Mouse (Mus musculus): Measurements from ENCODE around the gene Map3k9.

Map3k9 gene

DNA sequence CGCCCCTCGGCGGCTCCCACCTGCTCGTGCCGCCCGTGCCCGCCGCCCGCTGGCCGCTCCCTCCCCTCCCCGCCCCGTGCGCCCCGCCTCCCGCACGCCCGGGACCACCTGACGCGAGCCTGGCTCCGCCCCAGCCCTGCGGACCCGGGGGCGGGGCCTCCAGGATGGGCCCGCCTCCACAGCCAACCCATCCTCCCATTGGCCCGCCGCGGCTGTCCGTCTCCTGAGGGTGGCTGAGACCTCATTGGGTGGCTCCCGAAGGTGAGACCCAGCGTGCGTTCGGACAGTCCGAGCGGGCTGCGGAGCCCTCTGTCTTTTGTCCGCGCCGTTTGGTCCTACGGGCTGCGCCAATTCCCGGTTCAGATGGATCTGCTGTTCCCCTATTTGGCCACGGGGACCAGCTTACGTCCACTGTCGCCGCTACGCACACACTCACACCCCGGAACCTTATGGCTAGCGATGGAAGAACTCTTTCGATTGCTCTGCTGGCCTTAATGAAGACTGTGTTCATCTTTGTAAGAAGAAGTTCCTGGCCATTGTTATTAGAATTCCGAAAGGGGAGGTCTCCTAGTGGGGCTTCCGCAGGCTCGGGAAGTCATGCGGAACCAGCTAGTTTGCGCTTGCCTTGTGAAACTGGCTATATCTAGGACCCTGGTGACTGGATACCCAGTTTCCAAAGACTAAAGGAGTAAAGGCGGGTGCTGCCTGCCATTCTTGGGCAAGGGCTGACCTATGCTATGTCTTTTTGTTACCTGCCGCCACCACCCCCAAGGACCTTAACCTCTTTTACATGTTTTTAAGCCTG is at the start of gene Map3k9:
Map3k9 (minus strand) TSS at position 71 of the 805 bp plus-strand sequence.
- peak; percentile 80 to 87 for DNase-seq (ENCODE audit: low spot score in 2 of 2)

DNA sequence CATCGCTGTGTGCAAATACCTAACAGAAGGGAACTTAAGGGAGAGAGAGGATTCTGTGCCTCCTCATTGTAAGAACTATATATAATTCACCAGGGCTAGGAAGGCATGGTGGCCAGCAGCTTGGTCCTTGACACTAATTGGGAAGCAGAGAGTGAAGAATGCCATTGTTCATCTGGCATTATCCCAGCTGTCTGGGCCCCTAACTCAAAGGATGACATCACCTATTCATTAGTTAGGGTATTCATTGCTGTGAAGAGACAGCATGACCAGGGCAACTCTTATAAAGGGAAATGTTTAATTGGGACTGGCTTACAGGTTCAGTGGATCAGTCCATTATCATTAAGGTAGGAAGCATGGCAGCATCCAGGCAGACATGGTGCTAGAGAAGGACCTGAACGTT is 47.4 kb upstream of the Map3k9 start:
- no peak for DNase-seq (ENCODE audit: low spot score in 2 of 2)

DNA sequence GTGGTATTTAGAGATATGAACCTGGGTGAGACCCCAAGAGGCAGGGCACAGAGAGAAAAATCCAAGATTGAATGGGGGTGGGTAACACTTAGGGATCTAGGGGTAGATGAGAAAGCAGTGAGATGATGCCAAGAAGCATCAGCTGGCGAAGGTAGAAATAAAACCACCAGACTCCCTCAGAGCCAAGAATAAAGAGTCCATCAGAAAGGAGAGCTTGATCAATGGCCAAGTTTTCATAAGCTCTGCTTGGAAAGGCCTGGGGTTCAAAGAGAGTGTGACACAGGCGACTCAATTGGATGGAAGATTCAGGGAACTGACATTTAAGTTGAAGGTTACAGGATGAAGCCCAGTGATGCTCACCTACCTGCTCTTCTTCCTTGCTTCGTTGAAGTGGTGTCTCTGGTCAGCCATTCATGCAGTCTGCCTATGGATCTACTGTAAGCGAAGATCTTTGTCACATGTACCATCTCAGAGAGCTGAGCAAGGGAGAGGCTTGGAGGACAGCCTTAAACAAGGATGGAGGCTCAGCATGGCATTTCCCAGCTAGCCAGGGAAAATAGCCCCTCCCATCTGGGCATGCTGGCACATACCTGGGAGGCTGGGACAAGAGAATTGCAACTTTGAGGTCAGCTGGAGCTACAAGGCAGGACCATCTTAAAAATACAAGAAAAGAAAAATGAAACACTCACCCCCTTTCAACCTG is 42.0 kb upstream of the Map3k9 start:
- DNase-seq (ENCODE audit: low spot score in 2 of 2): no peak

DNA sequence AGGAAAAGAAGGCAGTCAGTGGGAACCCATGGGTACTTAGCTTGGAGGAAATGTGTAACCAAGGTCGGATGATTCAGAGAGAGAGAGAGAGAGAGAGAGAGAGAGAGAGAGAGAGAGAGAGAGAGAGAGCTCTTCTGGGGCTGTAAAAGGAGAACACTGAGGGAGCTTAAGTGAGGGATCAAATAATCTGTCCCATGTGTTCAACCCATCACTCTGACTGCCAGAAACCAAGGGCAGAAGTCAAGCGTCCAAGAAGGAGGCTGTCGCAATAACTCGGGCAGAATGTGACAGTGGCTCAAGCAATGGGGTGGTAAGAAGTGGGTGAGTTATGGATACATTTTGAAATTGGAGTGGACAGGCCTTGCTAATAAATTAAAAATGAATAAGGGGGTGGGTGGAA is 41.2 kb upstream of the Map3k9 start:
- DNase-seq (ENCODE audit: low spot score in 2 of 2): no peak

DNA sequence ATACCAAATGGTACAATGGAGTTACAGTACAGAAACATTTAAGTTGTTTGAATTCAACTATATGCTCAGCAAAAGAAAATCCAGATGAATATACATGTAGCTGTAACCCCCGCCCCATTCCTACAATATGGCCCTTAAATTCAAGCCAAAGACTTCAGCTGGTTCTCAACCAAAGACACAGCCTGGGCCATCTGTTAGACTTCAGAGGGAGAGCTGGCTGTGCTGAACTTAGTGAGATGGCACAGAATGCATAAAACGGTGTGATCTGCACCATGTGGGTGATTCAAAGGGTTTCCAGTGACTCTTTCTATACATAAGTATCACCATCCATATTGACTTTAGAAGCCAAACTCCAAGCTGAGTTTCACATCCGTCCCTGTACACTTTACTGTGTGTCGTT is 39.7 kb upstream of the Map3k9 start:
- no peak for DNase-seq (ENCODE audit: low spot score in 2 of 2)

DNA sequence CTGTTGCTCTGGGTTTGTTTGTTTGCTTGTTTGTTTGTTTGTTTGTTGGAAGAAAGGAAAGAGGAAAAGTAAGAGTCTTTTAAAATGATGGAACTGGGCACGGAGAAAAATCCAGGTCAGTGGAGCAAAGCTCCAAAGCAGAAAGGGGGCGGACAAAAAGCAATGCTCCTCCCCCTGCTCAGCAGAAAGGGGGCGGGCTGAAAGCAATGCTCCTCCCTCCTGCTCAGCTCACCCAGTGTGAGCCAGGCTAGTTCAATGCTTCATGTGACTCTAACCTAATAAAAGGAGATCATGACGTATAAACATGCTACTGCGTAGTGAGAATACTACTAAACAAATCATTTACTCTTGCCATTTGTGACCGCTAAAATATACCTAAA is 36.1 kb upstream of the Map3k9 start:
- DNase-seq (ENCODE audit: low spot score in 2 of 2): no peak

DNA sequence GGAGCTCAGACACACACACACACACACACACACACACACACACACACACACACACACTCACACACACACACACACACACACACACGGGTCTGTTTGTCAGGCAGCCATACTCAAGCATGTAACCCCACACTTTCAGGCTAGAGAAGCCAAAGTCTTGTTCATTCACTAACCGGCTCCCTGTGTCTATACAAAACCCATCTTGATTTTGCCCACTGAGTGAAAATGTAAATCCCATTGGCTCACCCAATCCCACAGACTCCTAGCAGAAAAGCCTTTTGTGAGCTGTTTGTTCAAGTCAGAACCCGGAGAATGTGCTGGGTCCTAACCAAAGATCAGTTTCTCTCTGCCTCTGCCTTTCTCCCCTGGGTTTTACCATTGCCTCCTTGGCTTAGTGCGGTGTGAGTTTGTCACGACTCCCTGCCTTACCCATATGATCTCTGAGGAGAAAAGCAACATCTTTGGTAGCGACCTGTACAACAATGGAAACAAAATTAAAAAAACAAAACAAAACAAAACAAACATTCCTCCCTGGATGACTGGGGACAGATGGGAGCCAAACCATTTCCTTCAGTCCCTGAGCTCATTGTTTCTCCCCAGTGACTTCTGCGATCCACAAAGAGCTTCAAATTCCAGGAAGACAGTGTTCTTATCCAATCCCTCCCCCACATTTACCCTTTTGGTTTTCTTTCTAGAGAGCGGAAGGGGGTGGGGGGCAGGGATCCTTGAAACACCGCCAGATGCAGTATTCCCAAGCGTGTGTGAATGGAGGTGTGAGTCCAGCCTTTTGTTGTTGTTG is 35.6 kb upstream of the Map3k9 start:
- no peak for DNase-seq (ENCODE audit: low spot score in 2 of 2)

DNA sequence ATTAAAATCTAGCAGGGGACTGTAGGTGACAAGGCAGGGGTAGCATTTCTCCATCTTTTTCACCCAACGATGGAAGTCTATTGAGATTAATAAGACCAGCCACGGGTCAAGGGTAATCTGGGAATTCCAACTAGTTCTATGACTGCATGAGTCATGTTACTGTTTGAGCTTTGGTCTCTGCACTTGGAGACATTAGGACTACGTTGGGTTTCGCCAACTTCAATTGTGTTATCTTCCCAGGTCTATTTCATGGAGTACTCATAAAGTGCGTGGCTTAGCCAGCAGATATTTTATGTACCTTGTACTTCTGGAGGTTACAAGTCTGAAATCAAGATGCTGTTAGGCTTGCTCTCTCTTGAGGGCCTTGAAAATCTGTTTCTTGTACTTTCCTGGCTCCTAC is 33.8 kb upstream of the Map3k9 start:
- DNase-seq (ENCODE audit: low spot score in 2 of 2): no peak

DNA sequence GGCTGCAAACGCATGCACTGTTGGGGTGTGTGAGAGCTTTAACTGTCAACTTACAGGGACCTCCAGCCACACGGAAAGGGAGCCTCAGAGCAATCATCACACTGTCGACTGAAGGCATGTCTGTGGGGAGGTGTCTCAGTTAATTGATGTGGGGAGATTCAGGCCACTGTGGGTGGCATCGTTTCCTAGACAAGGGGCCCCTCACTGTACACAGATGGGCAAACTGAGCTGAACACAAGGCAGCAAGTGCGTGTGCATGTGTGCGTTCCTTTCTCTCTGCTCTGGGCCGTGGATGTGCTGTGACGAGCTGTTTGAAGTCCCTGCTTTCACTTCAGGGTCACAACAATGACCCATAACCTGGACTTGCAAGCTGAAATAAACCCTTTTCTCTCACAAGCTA is 29.4 kb upstream of the Map3k9 start:
- peak in 1 of 2 experiments; percentile 7 for DNase-seq (ENCODE audit: low spot score in 2 of 2)

DNA sequence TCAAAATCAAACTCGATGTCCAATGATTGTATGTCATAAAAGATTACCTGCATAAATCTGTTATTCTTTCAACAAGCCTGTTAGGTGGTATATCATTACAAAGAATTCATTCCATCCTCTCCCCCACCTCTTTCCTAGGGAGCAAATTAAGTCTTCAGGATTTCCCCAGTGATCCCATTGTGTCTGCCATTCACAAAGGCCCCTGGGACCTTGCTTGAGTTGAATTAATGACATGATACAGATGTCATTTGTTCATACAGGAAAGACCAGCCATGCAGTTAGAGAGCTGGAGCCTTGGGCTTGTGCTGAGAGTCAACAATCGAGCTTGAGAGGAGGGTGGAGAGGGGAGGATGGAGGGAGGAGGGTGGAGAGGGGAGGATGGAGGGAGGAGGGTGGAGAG is 27.6 kb upstream of the Map3k9 start:
- DNase-seq (ENCODE audit: low spot score in 2 of 2): no peak

DNA sequence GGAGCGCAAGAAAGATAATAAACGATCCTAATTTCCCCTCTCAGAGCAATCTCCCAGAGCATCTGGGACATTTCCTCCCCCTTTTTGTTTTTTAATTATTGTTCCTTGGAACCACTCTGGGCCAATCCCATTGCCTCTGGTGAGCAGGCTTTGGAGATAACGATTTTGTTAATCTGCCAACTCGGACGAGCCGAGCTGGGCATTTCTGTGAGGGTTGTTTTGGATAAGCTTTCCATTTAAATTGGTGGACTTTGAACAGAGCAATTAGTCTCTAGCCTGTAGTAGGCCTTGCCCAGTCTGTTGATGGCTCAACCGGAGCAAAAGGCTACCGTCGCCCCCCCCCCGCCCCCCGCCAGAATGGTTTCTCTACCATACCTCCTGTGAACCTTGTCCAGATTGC is 27.0 kb upstream of the Map3k9 start:
- DNase-seq (ENCODE audit: low spot score in 2 of 2): no peak

DNA sequence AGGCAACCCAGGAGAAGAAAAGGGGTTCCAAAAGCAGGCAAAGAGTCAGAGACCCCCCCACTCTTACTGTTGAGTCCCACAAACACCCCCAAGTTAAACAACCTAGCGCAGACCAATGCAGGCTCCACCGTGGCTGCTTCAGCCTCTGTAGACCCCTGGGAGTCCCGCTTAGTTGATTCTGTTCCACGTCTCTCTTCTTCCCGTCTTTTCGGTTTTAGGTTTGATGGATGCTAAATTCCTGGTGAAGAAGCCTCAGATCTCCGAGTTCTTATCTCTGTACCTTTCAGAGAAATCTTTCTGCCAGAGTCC is 26.5 kb upstream of the Map3k9 start:
- DNase-seq (ENCODE audit: low spot score in 2 of 2): no peak

DNA sequence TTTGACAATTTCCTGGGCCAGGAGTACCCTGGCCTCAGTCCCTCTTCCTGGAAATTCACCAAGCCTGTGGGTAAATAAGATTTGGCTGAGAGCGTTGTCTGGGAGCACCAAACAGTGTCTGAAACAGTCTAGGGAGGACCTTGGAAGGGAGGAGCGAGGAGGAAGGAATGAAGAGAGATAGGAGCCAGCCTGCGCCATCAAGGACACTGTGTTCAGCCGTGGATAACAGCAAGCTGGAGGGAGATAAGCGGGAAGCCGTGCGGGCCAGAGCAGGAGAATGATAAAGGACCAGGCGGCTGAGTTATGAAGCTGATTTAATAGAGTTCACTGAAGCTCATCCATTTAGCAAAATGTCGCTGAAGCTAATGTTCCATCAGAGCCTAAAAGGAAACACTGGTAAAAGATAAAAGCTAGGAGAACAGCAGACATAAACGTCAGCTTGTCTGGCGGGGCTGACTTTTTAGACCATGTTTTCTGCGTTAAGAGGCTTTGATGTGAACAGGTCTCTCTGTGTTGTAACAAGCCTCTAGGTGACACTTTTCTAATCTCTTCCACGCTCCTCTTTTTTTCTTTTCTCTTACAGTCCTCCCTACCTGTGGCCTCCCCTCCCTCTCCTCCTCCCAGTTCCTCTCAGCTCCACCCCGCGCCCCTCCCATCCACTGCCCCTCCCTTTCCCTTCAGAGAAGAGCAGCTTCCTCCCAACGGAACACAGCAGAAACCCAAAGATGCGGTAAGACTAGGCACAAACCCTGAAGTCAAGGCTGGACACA is 26.0 kb upstream of the Map3k9 start:
- DNase-seq (ENCODE audit: low spot score in 2 of 2): peak; percentile 55 to 69

DNA sequence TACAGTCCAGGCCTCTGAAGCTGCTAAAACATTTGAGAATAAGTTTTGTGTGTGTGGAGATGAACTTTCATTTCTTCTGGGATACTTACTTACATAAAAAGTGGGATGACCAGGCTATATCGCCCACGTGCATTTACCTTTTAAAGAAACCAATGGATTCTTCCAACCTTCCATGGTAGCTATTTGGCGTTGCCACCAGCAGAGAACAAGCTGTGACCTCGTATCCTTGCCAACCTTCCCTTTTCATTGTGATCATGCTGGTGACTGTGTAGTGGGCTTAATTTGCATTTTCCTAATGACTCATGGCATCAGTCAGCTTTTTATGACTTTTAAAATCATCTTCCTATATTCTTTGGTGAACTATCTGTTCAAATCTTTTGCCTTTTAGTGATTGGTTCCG is 25.1 kb upstream of the Map3k9 start:
- no peak for DNase-seq (ENCODE audit: low spot score in 2 of 2)

DNA sequence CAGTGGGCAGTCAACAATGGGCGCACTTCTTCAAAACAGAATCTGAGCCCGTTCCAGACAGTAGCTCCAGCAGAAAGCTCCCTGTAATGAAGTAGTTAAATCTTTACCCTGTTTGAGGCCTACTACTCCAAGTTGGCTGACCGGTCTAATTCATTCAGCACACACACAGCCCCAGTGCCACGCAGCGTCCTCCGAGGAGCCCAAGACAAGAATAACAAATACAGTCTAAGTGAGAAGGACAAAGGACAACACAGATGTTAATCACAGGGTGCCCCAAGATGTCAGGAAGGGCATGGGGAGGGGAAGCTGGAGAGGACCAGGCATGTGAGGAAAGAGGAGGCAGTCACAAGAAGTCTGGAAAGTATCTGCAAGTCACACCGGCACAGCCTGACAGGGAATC is 22.8 kb upstream of the Map3k9 start:
- DNase-seq (ENCODE audit: low spot score in 2 of 2): no peak

DNA sequence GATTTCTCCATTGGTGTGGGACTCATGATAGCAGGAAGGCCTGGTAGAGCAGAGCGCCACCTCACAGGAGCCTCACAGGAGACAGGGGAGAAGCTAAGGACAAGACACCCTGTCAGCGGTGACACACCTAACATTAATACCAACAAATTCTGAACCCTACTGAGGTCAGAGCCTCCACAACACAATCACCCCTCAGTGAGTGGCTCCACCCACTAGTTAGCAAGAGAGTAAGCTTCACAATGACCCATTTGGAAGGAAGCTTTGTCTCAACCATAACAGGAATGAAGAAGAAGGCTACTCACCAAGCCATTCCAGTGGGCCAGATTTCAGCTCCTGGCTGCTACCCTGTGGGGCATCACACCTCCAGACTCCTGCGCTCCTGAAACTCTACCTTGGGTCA is 22.0 kb upstream of the Map3k9 start:
- no peak for DNase-seq (ENCODE audit: low spot score in 2 of 2)

DNA sequence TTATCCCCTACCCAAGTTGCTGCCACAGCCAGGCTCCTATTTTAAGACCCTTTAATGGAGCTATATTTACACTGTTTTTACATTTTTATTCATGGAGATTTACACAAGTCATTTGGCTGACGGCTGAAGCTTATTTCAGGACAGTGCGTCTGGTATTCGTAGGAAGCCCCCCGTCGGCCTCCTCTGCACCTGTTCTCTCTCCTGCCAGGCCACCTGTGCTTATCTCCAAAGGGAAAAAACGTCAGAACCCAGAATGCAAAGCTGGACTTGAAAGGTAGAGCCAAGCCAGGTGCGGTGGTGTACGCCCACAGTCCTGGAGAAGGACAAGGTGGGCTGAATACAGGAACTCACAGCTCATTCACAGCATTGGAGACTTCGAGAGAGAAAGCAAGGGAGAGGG is 20.2 kb upstream of the Map3k9 start:
- DNase-seq (ENCODE audit: low spot score in 2 of 2): no peak

DNA sequence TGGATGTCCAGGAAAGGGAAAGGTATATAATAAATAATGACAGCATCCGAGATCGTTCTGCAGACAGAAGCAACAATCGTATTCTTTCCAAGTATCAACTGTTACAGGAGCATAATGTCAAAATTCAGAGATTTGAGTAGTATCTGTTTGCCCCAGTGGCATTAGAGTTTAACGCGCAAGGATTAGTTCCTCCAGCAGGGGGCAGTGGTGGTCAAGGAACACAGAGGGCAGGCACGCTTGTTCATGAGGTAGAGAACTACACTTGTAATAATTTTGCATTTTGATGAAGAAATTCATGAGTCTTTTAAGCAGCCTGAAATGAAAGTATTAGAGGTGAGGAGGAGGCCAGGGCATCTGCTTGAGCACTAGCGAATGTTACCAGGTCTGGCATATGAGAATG is 15.6 kb upstream of the Map3k9 start:
- DNase-seq (ENCODE audit: low spot score in 2 of 2): peak; percentile 62 to 90

DNA sequence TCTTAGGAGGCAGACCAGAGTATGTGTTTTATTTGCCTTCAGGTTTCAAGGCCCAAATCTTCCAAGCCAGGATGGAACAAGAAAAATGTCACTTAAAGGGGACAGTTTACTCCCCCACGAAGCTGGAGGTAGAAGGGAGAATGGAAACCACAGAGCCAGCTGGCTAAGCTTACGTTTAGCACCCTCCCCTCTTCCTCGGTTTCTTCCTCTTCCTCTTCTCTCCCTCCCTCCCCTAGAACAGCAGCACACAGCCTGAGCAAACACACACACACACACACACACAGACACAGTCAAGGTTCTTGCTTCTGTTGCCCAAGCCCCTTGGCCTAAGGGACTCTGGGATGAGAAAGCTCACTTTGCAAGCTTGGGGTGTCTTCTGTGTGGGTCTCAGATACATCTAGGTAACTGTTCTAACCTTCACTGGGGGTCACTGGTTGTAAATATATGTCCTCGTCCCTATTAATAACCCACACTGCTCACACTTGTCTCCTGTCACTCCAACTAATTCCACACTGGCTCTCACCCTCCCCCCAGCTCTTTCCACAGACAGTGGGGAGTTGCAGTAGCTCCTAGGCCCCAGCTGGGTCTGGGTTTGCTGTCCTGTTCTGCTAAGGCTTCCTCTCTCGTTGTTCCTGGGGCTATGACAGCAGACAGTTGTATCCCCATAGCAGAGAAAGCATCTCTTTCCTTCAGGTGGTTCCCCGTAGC is 11.7 kb upstream of the Map3k9 start:
- DNase-seq (ENCODE audit: low spot score in 2 of 2): peak in 1 of 2 experiments; percentile 16

DNA sequence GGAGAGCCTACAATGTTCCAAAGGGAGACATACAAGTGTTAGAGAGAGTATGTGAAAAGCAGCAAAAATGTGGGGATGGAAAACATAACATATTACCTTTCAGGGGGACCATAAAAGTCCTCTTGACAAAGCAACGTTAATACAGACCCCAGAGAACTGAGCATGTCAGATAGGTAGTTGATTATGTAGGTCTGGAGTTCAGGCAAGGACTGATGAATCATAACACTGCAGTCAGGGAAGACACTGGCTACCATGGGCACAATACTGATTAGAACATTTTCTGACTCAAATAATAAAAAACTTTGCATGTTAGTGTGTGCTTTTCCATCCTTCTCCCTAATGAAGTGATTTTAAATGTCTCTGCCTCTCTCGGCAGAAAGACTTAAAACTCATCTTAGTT is 8.5 kb upstream of the Map3k9 start:
- no peak for DNase-seq (ENCODE audit: low spot score in 2 of 2)

DNA sequence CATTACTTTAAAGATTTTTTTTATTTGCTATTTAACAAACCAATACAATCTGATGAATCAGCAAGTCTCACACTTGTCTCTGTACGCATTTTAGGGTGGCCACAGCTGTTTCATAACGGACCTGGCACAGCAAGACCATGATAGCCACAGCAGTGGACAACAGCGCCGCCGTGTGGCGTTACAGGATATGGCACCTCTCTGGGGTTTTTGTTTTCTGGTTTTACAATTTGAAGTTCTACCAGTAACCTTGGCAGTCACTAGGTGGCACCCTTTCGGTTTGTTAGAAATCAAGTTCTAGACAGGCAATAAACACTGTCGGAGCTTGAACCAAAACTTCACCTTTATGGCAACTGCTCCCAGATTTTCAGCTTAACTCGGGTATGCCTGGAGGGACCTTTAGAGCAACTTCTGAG is 7.7 kb upstream of the Map3k9 start:
- peak; percentile 64 to 87 for DNase-seq (ENCODE audit: low spot score in 2 of 2)
